Mouse (Mus musculus): ENCODE results near the gene Pald1. TPM values are rescaled to one million over a fixed set of nuclear protein-coding genes. Genes with fewer than 3 reads are reported as not detected.

Gene Pald1
- polyA plus RNA-seq (2016; fragmentation: Nextera tagmentation; extraction: Ambion mirVana): 26.2 and 28.1 TPM in 2 replicates

DNA sequence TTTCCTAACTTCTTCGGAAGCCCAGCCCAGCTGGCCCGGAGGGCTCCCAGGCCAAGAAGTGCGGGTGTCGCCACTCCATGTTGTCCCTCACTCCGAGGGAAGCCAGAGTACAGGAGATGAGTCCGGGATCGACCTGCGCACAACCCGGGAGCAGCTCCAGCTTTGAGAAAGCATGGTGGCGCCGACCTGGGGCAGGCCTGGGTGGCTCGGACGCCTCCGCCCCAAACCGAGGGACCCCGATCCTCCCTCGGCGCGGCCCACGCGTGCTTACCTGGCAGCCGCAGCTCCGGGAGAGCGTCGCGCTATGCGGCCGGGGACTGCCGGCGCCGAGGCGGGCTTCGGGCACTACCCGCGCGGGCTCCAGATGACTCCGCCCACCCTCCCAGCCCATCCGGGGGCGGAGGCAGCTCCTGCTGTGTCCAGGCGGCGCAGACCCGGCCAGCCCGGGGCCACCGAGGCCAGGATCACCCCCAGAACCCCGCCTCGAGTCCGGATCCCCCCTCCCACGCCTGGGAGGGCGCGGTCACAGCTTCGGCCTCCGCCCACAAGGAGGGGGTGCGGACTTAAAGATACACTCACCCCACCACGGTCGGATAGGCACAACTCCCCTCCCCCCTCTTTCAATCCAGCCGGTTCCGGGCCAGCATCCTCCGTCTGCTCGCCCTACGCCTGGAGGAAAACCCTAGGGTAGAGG is at the start of gene Pald1:
TSS of gene Pald1 (minus strand) at position 510 of the 694 bp plus-strand sequence.
- under 1% methylated on average over 59 of the region's 60 CpGs for WGBS
- H3K27ac ChIP-seq: peak within 1 kb of the TSS; percentile 87
- H3K36me3 ChIP-seq: no peaks in the 10 kb centered on the region
- no peaks in the 10 kb centered on the region for H3K9me3 ChIP-seq (replicated peaks)
- H3K4me3 ChIP-seq: peak within 1 kb of the TSS; percentile 65
- peak; percentile 88 for DNase-seq (ENCODE audit: low spot score)
- peaks cover 25% of the 10 kb centered on the region; the same call in 1 of the 2 replicates for H3K27me3 ChIP-seq (ENCODE audit: low read depth, poor library complexity, severe bottlenecking)
- peaks cover 56% of the 10 kb centered on the region for H3K4me1 ChIP-seq

DNA sequence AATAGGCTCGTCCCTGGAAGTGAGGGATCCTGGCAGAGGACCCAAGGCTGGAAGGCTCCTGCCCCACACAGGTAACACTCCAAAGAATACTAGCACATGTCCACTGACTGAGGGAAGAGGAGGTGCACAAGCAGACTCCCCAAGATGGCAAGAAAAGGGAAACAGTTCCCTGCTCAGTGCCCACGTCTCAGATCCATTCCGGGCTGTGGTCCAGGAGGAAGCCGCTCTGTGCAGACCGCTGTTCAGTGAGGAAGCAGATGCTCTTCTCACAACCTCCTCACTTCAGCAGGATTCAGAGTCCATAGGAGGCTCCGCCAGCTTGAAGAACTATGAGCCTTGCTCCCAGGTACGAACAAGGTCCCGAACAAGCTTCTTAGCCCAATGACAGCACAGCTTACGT is 48.0 kb upstream of the Pald1 start:
- Histone ChIP-seq H3K27ac (no peak overlapping the region), H3K27me3 (ENCODE audit: low read depth, poor library complexity, severe bottlenecking) (no peaks in the 10 kb centered on the region), H3K4me1 (no peaks in the 10 kb centered on the region), H3K4me3 (no peak overlapping the region), H3K36me3 (peaks cover 80% of the 10 kb centered on the region), H3K9me3 (replicated peaks) (no peaks in the 10 kb centered on the region)
- no peak for DNase-seq (ENCODE audit: low spot score)
- whole genome bisulfite sequencing: 94% methylated on average over 9 of the region's 9 CpGs

DNA sequence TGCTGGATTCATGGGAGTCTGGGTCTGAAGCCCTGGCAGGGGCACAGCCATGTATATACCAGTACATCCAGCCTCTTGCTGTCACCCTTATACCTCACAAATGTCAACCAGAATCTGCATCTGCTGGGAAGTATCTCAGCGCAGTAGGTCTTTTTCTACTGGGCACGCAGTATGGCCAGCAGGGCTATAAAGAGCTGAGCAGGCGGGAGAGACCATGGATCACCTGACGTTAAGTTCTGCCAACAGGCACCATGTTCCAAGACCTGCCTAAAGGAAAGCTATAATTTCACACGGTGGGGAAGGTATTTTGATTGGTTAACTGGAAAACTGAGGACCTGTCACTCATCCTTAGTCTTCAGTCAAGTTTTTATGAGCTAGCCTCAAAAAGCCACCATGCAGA is 45.7 kb upstream of the Pald1 start:
- WGBS: 95% methylated on average over 5 of the region's 5 CpGs
- peaks cover 57% of the 10 kb centered on the region for H3K36me3 ChIP-seq
- 0 out of 2 replicates have a peak, but pooled peaks cover 4% of the 10 kb centered on the region for H3K4me1 ChIP-seq

GRCm38 (mm10) chr10:61428416-61428815 is 45.1 kb upstream of the Pald1 start:
- Histone ChIP-seq H3K9me3 (replicated peaks) (no peaks in the 10 kb centered on the region), H3K27me3 (ENCODE audit: low read depth, poor library complexity, severe bottlenecking) (no peaks in the 10 kb centered on the region), H3K4me1 (0 out of 2 replicates have a peak, but pooled peaks cover 4% of the 10 kb centered on the region), H3K4me3 (no peak overlapping the region), H3K27ac (no peak overlapping the region), H3K36me3 (peaks cover 50% of the 10 kb centered on the region)
- DNase-seq (ENCODE audit: low spot score): no peak
- 77% methylated on average over 4 of the region's 4 CpGs for WGBS

More for the DNA sequence above, 45.7 kb upstream of the Pald1 start:
- Histone ChIP-seq H3K27me3 (ENCODE audit: low read depth, poor library complexity, severe bottlenecking) (no peaks in the 10 kb centered on the region), H3K27ac (no peak overlapping the region), H3K9me3 (replicated peaks) (no peaks in the 10 kb centered on the region), H3K4me3 (no peak overlapping the region)
- DNase-seq (ENCODE audit: low spot score): no peak

DNA sequence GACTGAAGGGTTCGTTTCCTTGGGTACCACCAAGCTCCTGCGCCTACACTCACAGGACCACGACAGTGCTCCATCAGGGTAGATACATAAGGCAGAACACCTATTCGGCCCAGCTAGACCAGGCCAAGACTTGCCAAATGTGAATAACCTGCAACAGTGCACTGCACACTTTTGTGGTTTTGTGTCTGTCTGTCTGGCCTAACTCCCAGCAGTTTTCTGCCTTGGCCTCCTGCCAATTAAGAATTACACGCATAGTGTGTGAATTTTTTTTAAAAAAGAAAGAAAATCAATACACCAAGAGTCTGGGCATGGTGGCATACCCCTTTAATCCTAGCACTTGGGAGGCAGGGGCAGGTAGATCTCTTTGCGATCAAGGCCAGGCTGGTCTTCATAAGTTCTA is 44.6 kb upstream of the Pald1 start:
- WGBS: 94% methylated on average over 6 of the region's 6 CpGs
- Histone ChIP-seq H3K27ac (no peak overlapping the region), H3K36me3 (peaks cover 46% of the 10 kb centered on the region), H3K27me3 (ENCODE audit: low read depth, poor library complexity, severe bottlenecking) (no peaks in the 10 kb centered on the region), H3K4me1 (0 out of 2 replicates have a peak, but pooled peaks cover 9% of the 10 kb centered on the region), H3K4me3 (no peak overlapping the region), H3K9me3 (replicated peaks) (no peaks in the 10 kb centered on the region)
- DNase-seq (ENCODE audit: low spot score): no peak

DNA sequence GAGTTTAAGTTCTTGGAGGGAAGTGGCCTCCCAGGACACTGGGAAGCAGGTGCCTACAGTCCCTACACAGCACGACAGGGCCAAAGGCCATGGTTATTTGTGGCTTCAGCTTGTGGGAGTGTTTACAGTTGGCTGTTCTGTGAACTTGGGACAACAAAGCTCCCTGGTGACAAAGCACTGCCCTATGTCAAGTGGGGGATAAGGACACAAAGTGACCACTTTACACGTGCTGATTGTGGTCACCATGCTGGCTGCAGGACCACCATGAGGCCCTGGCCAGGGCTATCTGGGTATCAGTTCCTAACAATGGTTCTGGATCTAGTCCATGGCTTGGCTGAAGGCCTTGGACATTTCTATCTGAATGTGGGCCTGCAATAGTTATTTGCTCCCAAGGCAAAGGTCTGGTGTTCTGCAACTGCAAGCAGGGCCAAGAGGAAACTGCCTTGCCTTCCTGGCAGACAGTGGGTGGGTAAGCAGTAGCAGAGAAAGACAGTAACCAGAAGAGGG is 43.0 kb upstream of the Pald1 start:
- no peak for DNase-seq (ENCODE audit: low spot score)
- H3K4me1 ChIP-seq: 0 out of 2 replicates have a peak, but pooled peaks cover 9% of the 10 kb centered on the region
- peaks cover 29% of the 10 kb centered on the region for H3K36me3 ChIP-seq
- 53% methylated on average over 2 of the region's 2 CpGs for WGBS
- H3K4me3 ChIP-seq: no peak overlapping the region
- peaks cover 6% of the 10 kb centered on the region; the same call in 1 of the 2 replicates for H3K27me3 ChIP-seq (ENCODE audit: low read depth, poor library complexity, severe bottlenecking)
- H3K9me3 ChIP-seq (replicated peaks): no peaks in the 10 kb centered on the region
- H3K27ac ChIP-seq: no peak overlapping the region

DNA sequence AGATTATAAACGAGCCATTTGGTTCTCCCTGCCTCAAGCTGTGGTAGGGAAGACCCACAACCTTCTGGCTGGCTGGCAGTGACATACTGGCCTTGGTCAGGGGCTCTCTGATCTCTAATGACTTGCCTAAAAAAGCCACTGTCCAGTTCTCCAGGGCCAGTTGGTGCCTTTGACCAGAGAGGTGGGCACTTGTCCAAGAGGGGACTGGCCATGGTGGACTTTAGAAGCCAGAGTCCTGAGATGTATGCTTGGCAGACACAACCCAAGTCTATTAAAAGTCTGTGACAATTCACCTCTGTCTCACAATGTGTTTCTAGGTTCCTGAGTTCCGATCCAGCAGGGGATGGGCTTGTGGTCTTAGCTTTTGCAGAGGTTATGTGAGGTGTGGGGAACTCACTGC is 41.7 kb upstream of the Pald1 start:
- H3K4me1 ChIP-seq: 0 out of 2 replicates have a peak, but pooled peaks cover 9% of the 10 kb centered on the region
- 81% methylated on average over 2 of the region's 2 CpGs for WGBS

GRCm38 (mm10) chr10:61424500-61424899 is 41.2 kb upstream of the Pald1 start:
- H3K4me3 ChIP-seq: no peak overlapping the region
- peaks cover 24% of the 10 kb centered on the region for H3K27me3 ChIP-seq (ENCODE audit: low read depth, poor library complexity, severe bottlenecking)
- 64% methylated on average over 7 of the region's 7 CpGs for WGBS
- no peak overlapping the region for H3K27ac ChIP-seq
- peaks cover 11% of the 10 kb centered on the region for H3K36me3 ChIP-seq
- DNase-seq (ENCODE audit: low spot score): no peak
- H3K9me3 ChIP-seq (replicated peaks): no peaks in the 10 kb centered on the region
- H3K4me1 ChIP-seq: peaks cover 11% of the 10 kb centered on the region; the same call in 1 of the 2 replicates

More for the DNA sequence above, 41.7 kb upstream of the Pald1 start:
- H3K36me3 ChIP-seq: peaks cover 17% of the 10 kb centered on the region
- peaks cover 19% of the 10 kb centered on the region for H3K27me3 ChIP-seq (ENCODE audit: low read depth, poor library complexity, severe bottlenecking)
- DNase-seq (ENCODE audit: low spot score): no peak
- no peak overlapping the region for H3K27ac ChIP-seq
- no peak overlapping the region for H3K4me3 ChIP-seq
- no peaks in the 10 kb centered on the region for H3K9me3 ChIP-seq (replicated peaks)

DNA sequence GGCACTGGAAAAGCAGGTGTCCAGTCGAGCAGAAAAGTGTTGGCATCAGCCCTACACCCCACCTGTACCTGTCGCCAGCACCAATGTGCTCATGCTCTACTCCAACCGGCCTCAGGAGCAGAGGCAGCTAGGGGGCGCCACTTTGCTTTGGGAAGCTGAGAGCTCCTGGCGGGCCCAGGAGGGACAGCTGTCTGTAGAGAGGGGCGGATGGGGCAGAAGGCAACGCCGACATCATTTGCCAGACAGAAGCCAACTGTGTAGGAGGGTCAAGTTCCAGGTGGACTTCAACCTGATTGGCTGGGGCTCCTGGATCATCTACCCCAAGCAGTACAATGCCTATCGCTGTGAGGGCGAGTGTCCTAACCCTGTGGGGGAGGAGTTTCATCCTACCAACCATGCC is 40.0 kb upstream of the Pald1 start:
- no peak for DNase-seq (ENCODE audit: low spot score)

GRCm38 (mm10) chr10:61422861-61423260 is 39.5 kb upstream of the Pald1 start:
- DNase-seq (ENCODE audit: low spot score): no peak
- Histone ChIP-seq H3K27ac (no peak overlapping the region), H3K9me3 (replicated peaks) (no peaks in the 10 kb centered on the region), H3K4me1 (peaks cover 27% of the 10 kb centered on the region), H3K4me3 (no peak overlapping the region), H3K27me3 (ENCODE audit: low read depth, poor library complexity, severe bottlenecking) (peaks cover 41% of the 10 kb centered on the region), H3K36me3 (no peaks in the 10 kb centered on the region)
- 85% methylated on average over 12 of the region's 12 CpGs for WGBS

More for the DNA sequence above, 40.0 kb upstream of the Pald1 start:
- 71% methylated on average over 10 of the region's 10 CpGs for WGBS
- Histone ChIP-seq H3K9me3 (replicated peaks) (no peaks in the 10 kb centered on the region), H3K36me3 (no peaks in the 10 kb centered on the region), H3K27me3 (ENCODE audit: low read depth, poor library complexity, severe bottlenecking) (peaks cover 36% of the 10 kb centered on the region), H3K4me3 (no peak overlapping the region), H3K4me1 (peaks cover 23% of the 10 kb centered on the region), H3K27ac (no peak overlapping the region)

- no peaks in the 10 kb centered on the region for H3K9me3 ChIP-seq (replicated peaks)
- no peaks in the 10 kb centered on the region for H3K36me3 ChIP-seq
- DNase-seq (ENCODE audit: low spot score): no peak
- no peak overlapping the region for H3K4me3 ChIP-seq
- H3K4me1 ChIP-seq: peaks cover 30% of the 10 kb centered on the region
- H3K27me3 ChIP-seq (ENCODE audit: low read depth, poor library complexity, severe bottlenecking): peaks cover 69% of the 10 kb centered on the region
- 55% methylated on average over 4 of the region's 4 CpGs for WGBS
- no peak overlapping the region for H3K27ac ChIP-seq
Measured at GRCm38 (mm10) chr10:61420011-61420410, 36.7 kb upstream of the Pald1 start.

GRCm38 (mm10) chr10:61419146-61419545 is 35.8 kb upstream of the Pald1 start:
- Histone ChIP-seq H3K4me3 (peak overlapping the region; percentile 58), H3K9me3 (replicated peaks) (no peaks in the 10 kb centered on the region), H3K27me3 (ENCODE audit: low read depth, poor library complexity, severe bottlenecking) (peaks cover 78% of the 10 kb centered on the region), H3K36me3 (no peaks in the 10 kb centered on the region), H3K4me1 (peaks cover 26% of the 10 kb centered on the region), H3K27ac (no peak overlapping the region)
- peak; percentile 67 for DNase-seq (ENCODE audit: low spot score)
- WGBS: 2% methylated on average over 23 of the region's 24 CpGs

GRCm38 (mm10) chr10:61418131-61418900 is 35.0 kb upstream of the Pald1 start:
- peak; percentile 65 for DNase-seq (ENCODE audit: low spot score)
- peak overlapping the region; percentile 56; the same call in 1 of the 2 replicates for H3K27ac ChIP-seq
- peaks cover 25% of the 10 kb centered on the region for H3K4me1 ChIP-seq
- peak overlapping the region; percentile 58 for H3K4me3 ChIP-seq
- WGBS: under 1% methylated on average over 50 of the region's 50 CpGs
- H3K36me3 ChIP-seq: no peaks in the 10 kb centered on the region
- peaks cover 79% of the 10 kb centered on the region for H3K27me3 ChIP-seq (ENCODE audit: low read depth, poor library complexity, severe bottlenecking)
- H3K9me3 ChIP-seq (replicated peaks): no peaks in the 10 kb centered on the region
